Mouse (Mus musculus) NIH3T3 (cell line): ENCODE measurements around the gene Rabgap1l.
A peak's percentile ranks its signal among the peaks of the same experiment; 100 is the strongest.

ENCODE experiments used
- DNase-seq: peaks from one replicate; pipeline ENCODE4 v3.0.0-alpha.2; 2012; ENCODE audit warnings: low read depth

Gene Rabgap1l

DNA sequence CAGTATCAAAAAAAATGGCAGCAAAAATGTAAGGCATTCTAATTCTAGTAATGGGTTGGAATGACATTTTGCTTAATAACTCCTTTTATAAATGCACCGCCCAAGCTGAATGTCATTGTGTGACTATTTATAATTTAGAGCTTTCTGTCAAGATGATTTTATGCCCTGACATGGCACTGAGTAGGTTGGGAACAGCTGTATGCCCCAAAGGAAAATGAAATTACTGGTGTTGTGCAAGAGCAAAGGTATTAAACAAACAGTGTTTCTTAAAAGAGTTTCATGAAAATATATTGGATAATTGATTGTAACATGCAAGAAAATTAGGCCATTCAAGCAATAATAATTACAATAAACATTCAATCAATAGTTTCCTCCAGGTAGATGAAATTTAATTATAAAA lies 198.4 kb downstream of the Rabgap1l start:
- no peak for DNase-seq

DNA sequence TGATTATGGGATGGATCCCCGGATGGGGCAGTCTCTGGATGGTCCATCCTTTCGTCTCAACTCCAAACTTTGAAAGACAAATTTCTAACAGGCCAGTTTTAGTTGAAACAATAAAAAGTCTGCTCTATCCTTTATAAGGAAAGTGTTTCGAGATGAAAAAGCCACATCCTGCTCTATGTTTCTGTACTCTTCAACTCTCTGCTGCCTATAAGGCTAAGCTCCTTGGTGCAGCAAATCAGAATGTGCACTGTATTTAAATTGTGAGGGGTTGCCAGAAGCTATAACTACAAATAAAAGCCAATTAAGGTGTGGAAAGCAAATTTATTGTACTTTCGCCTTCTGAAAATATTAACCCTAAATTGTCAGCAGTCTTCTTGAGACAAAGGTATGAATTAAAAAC lies 198.9 kb downstream of the Rabgap1l start:
- DNase-seq, result no peak

DNA sequence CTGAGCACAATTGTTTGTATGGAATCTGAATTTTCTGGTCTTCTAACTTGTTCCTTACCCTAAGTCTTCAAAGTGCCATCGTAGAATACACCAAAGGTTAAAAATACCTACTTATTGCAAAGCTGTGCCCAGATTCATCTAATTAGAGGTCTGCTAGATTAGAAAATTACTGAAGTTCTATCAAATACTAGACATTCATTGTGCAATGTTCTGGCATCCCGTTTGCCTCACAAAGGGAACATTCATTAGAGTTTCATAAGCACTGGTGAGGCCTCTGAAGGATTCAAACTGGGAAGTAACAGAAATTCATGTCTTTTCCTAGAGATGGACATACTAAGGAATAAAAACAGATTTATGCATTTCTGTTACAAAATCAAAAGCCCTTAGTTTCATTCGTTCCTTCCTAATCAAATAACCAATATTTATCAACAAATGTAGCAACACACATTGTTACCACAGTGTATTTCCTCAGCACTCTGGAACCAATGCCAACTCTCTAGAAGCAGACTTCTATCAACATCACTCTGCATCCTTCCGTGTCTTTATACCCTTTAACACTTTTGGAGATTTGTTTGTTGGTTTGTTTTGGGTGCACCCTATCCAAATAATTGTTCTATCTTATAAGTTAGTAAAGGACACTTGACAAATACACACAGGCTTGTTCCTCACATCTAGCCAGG lies 204.0 kb downstream of the Rabgap1l start:
- peak; percentile 28 for DNase-seq

DNA sequence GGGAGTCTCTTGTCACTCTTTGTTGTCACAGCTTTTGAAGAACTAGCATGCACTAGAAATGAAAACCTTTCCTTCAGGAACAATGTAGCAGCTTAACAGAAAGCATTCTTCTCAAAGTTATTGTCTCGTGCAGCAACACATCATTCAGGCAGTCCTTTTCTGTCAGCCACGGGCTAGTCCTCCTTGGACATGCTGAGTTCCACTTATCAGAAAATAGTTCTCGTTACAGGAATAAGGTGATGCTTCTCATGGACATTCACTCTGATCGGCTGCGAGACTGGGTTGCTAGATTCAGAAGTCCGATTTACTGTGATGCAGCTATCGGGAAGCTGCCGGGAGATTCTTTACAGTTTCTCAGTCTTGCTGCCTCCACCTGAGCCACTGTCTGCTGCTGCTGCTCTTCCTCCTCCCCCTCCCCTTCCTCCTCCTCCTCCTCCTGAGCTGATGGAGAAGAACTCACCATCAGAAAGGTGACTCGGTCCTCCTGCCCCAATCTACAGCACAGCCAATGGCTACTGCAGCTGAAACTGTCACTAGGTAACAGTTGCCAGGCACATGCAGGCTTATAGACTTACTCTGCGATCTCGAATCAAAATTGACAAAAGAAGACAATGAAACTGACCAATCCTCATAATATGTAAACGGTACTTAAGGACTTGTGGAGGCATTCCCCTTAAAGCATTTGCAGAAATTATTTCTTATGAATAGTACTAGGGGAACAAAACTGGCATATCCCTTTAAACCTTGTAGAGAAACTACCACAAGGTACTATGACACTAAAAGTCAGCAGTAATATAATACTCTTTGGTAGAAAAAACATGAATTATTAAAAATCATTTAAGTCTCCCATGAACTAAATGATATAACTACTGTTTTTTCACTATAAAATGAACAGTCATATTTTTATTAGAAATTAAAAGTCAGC lies 213.4 kb downstream of the Rabgap1l start:
- DNase-seq, result no peak

DNA sequence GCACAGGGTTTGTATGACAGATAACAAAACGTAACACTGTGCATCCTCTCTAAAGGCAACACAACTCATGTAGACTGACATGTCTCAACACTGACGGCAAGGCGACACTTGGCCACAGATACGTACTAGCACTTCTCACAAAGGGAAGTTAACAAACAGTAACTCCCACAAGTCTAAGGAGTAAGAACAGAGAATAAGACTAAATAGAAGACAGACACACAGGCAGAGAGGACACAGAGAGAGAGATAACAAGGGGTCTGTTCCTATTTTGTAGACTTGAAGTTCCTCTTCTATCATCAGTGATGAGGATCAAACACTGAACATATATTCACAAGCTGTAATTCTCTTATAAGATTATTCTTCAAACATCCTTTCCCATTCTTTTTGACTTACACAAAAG lies 216.9 kb downstream of the Rabgap1l start:
- no peak for DNase-seq

DNA sequence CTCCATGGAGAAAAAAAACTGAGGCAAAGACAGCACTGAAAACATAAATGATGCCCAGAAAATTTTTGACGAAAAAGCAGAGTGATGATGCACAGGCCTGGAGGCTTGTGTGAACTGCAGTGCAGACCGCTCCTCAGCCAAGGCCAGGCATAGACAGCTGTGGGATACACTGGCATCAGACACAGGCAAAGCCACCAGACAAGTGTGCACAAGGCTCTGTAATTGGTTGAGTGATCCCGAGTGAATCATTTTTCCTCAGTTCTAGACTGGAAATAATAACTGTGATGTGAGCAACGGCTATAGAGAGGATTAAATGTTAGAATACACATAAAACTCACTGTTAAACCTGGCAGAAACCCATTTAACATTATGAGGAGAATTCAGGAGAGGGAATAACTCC lies 219.0 kb downstream of the Rabgap1l start:
- no peak for DNase-seq

DNA sequence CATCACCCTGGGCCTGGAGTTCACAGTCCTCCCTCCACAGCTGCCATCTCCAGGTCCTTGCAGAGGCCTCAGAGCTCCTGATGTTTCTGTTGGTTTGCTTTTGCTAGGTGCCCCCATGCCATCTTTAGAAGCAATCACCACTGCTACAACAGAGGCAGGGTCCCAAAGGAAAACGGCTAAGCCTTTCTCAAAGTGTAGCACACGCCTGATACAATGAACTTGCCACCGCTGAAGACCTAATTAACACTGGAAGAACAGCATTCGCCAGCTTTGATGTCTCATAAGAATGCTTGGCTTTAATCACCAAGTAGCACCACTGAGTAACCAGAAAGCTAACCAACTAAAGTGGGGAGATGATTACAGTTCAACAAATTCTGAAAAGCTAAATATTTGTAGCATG lies 226.6 kb downstream of the Rabgap1l start:
- no peak for DNase-seq

DNA sequence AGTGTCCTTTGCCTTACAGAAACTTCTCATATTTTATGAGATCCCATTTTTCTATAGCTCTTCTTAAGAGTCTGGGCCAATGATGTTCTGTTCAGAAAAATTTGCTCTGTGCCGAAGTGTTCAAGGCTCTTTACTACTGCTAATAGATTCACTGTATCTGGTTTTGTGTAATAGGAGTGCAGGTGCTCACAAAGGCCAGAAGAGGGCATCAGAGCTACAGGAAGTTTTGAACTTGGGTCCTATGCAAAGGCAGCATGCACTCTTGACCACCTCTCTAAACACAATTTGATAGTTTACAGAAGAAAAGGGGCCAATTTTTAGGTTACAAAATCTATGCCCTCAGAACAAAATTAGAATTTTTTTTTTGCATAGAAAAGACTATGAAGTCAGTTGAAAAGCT lies 231.6 kb downstream of the Rabgap1l start:
- peak; percentile 60 for DNase-seq

DNA sequence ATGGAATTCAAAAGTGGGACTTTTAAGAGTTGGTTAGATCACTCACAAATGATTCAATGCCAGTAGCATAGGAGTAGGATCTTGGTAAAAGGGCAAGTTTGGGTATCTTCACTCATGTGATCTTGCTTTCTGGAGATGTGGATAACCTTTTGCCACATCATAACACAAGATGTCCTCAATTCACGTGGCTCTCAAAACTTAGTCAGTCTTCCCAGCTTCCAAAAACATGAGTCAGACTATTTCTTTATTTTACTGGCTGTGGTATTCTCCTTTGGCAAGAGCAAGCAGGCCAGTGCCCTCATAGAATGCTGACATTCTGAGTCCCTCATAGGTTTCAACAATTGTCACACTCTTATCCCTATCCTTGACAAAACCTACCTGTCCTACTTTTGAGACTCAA lies 242.4 kb downstream of the Rabgap1l start:
- peak; percentile 45 for DNase-seq

DNA sequence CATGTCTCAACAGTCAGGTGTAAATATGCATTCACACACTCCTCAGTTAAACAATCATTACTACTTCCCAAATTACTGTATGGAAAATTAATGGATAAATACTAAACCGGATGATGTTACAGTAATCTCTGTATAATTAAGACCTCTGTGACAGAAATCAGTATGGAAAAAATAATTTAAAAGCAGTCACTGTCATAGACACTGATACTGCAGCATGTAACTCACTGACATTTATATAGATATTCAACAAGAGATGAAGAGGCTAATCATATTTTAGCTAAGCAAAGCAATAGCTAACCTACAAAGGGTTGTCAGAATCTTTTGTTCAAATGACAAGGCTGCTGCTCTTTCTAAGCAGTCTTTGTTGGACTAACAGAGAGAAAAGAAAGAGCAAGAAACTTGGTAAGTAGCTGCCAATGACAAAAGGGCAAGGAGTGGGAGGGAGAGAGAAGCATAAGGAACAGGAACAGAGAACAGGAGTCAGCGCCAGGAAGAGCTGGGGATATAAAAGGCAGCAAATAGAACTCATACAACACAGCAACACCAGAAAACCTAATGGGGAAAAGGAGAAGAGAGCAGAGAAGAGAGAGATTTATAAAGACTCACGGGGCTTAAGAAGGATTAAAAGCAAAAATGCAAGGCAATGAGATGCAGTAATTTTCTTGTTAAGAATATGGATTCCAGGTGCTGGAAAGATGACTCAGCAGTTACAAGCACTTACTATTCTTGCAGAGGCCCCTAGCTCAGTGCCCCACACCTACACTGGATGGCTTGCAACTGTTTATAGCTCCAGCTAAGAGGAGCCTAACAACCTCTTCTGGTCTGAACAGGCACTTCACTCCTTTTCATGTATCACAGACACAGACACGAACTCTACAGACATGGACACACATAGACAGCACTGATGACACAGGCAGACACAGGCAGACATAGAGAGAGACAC lies 244.8 kb downstream of the Rabgap1l start:
- DNase-seq, result peak; percentile 65

DNA sequence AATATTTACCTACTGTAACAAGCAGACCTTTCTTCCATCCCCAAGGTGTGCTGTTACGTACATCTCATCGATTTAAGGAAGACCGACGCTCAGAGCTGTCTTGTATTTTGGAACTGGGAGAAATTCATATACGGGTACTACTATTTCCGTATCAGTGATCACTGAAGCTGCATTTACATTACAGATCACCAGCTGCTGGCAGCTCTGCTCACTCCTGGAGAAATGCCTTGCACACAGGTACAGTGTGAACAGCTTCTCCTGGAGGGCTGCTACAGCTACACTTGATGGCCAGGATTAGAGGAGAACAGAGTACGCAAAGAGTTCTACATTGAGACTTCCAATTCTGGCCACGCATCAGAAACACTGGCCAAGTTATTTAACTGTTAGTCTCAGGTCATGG lies 257.4 kb downstream of the Rabgap1l start:
- DNase-seq, result no peak

DNA sequence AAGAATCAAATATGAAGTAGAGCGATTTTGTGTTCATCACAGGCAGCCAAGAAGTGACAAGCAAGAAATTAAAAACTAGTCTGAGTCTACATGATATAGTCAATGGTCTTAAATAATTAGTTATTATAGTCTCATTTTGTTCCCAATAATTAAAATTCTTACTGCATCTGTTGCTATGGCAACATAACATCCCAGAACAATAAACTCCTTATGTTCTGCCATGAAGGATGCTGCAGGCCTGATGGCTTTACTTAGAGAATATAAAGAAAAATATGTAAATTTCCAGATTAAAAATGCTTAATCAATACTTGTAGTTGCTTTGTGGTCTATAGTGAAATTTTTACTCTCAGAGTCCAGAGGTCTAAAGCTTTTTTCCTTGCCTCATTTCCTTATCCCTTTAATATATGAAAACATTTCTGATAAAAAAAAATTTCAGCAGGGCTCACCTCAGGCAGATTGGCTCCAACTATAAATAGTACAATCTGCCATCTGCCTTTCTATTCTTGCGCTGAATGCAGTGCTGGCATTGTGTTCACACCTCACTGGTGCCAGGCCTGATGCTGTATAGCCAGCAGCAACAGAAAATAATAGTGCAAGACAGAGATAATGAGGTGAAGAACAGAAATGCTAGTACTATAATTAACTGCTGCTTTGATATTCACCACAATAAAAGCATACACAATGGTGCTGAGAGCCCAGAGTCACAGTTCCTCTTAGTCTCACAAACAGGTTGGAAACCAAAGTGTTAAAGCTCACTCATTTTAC lies 258.3 kb downstream of the Rabgap1l start:
- DNase-seq, result no peak

DNA sequence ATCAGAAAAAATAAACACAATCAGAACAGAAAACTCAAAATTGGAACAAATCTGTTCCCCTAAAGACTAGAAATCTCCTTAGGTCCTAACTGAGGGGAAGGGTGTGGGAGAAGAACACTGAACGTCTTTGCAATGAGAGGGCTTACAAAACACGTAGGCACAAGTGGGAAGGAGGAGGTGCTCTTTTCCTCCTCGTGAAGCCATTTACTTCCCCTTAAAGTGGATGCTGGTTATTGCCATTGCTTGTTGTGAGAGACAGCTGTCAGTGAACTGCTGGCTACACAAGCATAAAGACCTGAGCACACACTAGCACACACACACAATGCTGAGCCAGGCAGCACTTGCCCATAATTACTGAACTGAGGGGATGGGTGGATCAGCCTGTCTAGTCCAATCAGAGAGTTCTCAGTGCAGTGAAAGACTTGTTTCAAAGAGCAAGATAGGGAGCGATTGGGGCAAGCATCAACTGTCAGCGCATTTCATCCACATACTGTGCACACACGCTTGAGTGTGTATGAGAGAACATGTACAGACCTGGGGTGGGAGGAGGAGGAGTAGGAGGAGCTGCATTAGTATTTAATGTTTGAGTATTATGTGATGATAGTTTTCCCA lies 259.7 kb downstream of the Rabgap1l start:
- no peak for DNase-seq

DNA sequence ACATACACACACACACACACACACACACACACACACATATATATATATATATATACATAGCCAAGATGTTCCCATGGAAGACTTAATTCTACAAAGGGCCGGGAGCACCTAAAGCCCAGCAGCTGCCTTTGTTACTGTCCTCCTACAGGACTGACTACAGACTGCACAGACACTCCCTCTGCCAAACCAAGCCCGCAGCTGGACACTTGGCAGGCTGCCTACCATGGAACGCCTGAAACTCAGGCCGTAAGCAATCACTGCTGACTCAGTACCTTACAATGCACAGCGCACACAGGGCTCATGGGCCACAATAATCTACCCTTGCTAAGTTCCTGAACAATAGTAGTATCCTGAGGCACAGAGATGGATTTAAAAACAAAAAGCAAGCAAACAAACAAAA lies 261.6 kb downstream of the Rabgap1l start:
- peak; percentile 98 for DNase-seq

DNA sequence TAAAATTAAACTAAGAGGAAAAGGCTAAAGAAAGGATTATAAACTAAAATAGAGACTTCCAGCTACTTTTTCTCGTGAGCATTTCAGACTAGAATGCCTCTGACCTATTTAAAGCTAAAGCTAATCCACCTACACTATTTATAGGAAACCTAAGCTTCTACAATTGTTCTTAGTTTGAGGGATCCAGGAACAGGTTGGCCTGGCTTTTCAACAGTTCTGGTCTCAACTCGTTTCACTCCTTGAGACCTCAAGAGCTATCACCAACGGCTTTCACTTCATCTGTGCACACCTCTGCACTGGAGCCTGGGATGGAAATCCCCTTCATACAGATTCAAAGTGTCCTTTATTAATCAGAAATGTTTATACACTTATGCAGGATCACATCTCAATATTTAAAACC lies 271.1 kb downstream of the Rabgap1l start:
- no peak for DNase-seq

DNA sequence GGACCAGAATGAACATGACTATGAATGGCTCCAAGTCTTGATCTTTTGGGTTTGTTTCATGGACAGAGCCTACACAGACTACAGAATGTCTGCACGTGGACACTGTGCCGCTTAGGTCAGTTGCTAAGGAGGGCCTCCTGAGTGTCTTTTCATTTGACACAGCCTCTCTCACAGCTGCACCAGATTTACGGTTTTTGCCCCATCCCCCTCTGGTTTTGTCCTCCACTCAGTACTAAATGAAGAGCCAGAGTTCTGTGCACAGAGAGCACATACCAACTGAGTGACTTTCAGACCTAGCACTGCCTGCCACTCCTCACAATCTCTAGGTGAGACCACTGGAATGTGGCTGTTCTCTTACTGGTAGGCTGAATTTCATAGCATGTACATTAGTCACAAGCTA lies 272.3 kb downstream of the Rabgap1l start:
- DNase-seq, result peak; percentile 78

DNA sequence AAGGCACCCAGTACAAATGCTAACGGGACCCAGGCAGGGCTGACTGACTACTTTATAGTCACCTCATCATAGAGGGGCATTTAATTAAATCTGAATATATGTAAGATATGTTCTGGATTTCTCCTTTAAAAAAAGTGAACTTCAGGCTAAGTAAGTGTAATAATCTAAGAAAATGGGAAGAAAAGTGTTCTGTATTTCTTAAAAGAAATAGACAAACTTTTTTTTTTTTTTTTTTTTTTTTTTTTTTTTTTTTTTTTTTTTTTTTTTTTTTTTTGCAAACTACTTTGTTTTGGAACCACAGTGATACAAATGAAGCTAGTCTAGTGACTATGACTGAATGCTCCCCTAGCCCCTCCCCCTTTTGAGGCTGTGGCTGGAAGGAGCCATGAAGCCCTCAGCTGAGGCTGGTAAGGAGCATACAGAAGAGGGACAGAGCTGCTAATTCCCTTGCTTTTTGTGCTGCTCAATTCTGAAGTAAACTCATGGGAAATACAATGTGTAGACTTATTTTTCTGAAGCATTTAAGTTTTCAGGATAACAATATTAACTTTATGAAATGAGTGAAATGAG lies 273.0 kb downstream of the Rabgap1l start:
- DNase-seq, result peak; percentile 52

DNA sequence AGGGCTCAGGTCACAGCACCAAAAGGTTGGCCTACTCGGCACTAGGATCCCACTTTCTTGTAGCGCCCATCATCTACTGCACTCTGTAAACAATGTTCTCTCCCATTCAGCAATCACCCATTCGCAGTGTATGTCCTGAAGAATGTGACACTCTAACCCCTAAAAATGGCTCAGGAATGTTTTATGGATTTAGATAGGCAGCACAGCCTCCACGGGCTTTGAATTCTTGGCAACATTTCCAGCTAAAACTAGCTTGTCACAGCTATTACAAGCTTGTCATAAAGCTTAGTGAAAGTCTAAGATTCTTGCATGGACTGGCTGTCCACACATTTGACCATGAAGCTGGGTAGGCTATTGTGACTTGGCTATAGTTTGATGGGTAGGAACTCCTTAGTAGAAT lies 274.5 kb downstream of the Rabgap1l start:
- DNase-seq, result no peak

DNA sequence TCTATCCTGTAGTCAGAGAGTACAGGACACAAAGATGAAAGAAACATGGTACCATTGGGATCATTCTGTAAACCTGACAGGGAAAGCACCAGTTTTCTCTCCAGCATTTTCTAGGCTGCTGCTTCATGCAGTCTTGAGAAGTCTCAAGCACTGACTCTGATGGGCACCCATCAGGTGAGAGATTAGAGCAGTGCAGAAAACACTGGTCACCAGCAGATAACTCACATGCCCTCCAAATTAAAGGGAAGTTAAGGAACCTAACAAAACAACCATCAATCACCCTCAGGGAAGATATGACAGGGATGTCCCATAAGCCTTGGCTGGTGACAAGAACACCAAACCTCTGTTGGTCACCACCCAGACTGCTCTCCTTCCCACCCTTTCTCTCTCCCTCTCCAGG lies 285.2 kb downstream of the Rabgap1l start:
- DNase-seq, result no peak

DNA sequence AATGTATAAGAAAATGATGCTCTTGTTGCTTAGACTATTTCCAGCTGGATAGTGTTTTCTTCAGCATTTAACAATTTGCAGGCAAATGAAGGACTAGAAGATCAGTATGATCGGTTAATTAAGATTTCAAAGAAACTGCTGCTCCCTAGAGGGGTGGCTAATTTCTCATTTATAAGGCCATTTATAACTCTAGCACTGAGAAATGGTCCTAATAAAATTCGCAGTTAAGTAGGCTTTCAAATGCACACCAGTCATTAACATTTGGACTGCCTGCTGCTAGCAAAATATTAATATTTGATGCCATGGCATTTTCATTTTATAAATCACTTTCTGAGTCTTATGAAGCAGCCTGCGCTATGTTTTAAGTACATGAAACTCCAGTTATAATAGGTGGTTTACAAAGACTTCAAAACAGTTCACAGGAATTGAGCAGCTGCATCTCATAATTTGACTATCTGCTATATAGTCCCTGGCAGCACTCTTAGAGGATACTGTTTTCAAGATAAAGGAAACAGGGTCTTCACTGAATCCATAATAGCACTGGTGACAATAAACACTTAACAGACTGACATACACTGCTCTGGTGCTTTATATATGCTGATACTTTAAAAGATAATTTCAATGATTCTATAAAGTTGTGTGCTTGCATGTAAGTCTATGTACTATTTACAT lies 296.0 kb downstream of the Rabgap1l start:
- DNase-seq, result no peak
